ENCODE assay signal across 24 mouse cellular contexts in the genomic region with DNA sequence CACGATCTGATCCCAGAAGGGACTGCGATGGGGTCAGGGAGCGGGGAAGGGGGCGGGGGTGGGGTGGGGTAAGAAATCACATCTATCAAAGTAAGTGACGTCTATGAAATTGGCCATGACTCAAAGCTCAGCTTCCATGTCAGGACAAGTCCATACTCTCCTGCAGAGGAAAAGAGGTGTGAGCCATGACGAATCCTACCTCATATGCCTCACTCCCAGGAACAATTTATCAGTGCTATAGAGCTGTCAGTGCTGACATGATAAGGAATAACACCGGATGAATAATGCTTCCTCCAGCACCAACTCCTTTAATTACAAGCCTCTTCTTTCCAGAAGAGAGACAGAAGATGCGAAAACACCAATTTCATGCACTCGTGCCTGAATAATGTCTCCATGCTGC.
A peak's percentile ranks its signal among the peaks of the same experiment; 100 is the strongest.
DNase-seq lines count a peak whose midpoint lies in the region; ATAC-seq lines count a peak whose summit lies in the region.
"Had no signal": no experiment of that assay in that cellular context is flagged by ENCODE, and none has a peak within 500 bp of the region (broad histone marks: within the 10 kb centered on the region; RNA-seq: fewer than 3 reads in every experiment).

No protein-coding gene starts in this region.

- no peaks in the 10 kb centered on the region for H3K36me3 ChIP-seq in neural tube, embryonic 11.5 days (ENCODE audit: control insufficient read depth, insufficient read depth, low read length)
- H3K36me3 ChIP-seq: embryonic facial prominence, embryonic 15.5 days; heart, embryonic 15.5 days; intestine, embryonic 15.5 days; limb, embryonic 13.5 days; liver, embryonic 13.5 days; midbrain, embryonic 13.5 days had no signal

- WGBS in neural tube, embryonic 11.5 days: 60% methylated on average over 9 of the region's 9 CpGs

- peak; percentile 35 for DNase-seq in heart, adult 11 months
- DNase-seq in heart, postnatal 10 days: no peak
- peak; percentile 9 for DNase-seq in brain, adult 2 months (ENCODE audit: low read depth, low spot score)
- peak; percentile 2 for DNase-seq in embryo, embryonic 9.5 days (ENCODE audit: extremely low spot score)
- DNase-seq in neural tube, embryonic 11.5 days (ENCODE audit: low spot score): peak; percentile 14
- no peak for DNase-seq in gastrocnemius, postnatal 36 days
- DNase-seq in cerebellum, postnatal 14 days: no peak
- DNase-seq: adrenal gland, postnatal 14 days; cerebellum, adult 11 months; cerebellum, adult 9-11 months; forebrain, postnatal 0 days; heart, postnatal 4 days; kidney, adult 8-10 months; kidney, postnatal 14 days; liver, embryonic 13.5 days; lung, embryonic 14.5 days; thymus, adult 2 months; thymus, postnatal 4 days had no signal

- H3K4me2 ChIP-seq in neural tube, embryonic 11.5 days (ENCODE audit: low read depth): no peak overlapping the region
- H3K4me2 ChIP-seq: embryonic facial prominence, embryonic 15.5 days; heart, embryonic 15.5 days; intestine, embryonic 15.5 days; limb, embryonic 13.5 days; liver, embryonic 13.5 days; lung, embryonic 14.5 days; midbrain, embryonic 13.5 days had no signal

- no peak for ATAC-seq in neural tube, embryonic 11.5 days (ENCODE audit: insufficient read depth, low FRiP score, low TSS enrichment)
- ATAC-seq: forebrain, postnatal 0 days; intestine, embryonic 15.5 days; midbrain, embryonic 13.5 days had no signal

- no peaks in the 10 kb centered on the region for H3K9me3 ChIP-seq in neural tube, embryonic 11.5 days (ENCODE audit: control insufficient read depth, low read length)
- H3K9me3 ChIP-seq: embryonic facial prominence, embryonic 15.5 days; heart, embryonic 15.5 days; intestine, embryonic 15.5 days; limb, embryonic 13.5 days; liver, embryonic 13.5 days; midbrain, embryonic 13.5 days had no signal

- no peaks in the 10 kb centered on the region for H3K27me3 ChIP-seq in neural tube, embryonic 11.5 days (ENCODE audit: control insufficient read depth, insufficient read depth, low read length)
- H3K27me3 ChIP-seq: embryonic facial prominence, embryonic 15.5 days; heart, embryonic 15.5 days; intestine, embryonic 15.5 days; limb, embryonic 13.5 days; liver, embryonic 13.5 days; midbrain, embryonic 13.5 days had no signal

- H3K9ac ChIP-seq in neural tube, embryonic 11.5 days (ENCODE audit: low read length): no peak overlapping the region
- H3K9ac ChIP-seq: embryonic facial prominence, embryonic 15.5 days; forebrain, postnatal 0 days; heart, embryonic 15.5 days; intestine, embryonic 15.5 days; limb, embryonic 13.5 days; liver, embryonic 13.5 days; lung, embryonic 14.5 days; midbrain, embryonic 13.5 days had no signal

- H3K4me1 ChIP-seq in neural tube, embryonic 11.5 days (ENCODE audit: control insufficient read depth, insufficient read depth, low read length): no peaks in the 10 kb centered on the region
- H3K4me1 ChIP-seq: embryonic facial prominence, embryonic 15.5 days; heart, embryonic 15.5 days; intestine, embryonic 15.5 days; limb, embryonic 13.5 days; liver, embryonic 13.5 days; midbrain, embryonic 13.5 days had no signal

- no peak overlapping the region for H3K4me3 ChIP-seq in neural tube, embryonic 11.5 days (ENCODE audit: low read depth, low read length)
- H3K4me3 ChIP-seq: embryonic facial prominence, embryonic 15.5 days; heart, embryonic 15.5 days; intestine, embryonic 15.5 days; limb, embryonic 13.5 days; liver, embryonic 13.5 days; midbrain, embryonic 13.5 days had no signal

- intact Hi-C loops in heart, postnatal 10 days (cut with DNase I): no loop called here
- intact Hi-C loops in gastrocnemius, postnatal 36 days (cut with DNase I): no loop called here

- H3K27ac ChIP-seq in neural tube, embryonic 11.5 days (ENCODE audit: low read depth, low read length): no peak overlapping the region
- H3K27ac ChIP-seq: embryonic facial prominence, embryonic 15.5 days; heart, embryonic 15.5 days; intestine, embryonic 15.5 days; limb, embryonic 13.5 days; liver, embryonic 13.5 days; midbrain, embryonic 13.5 days; stomach, postnatal 0 days had no signal

Comparison
In these comparisons a context has a peak if more than half of its experiments do, and no peak if none do; other contexts are left out.
1. DNase-seq: peak in heart, adult 11 months (single experiment), brain, adult 2 months (single experiment), embryo, embryonic 9.5 days (single experiment) and neural tube, embryonic 11.5 days (single experiment); none in heart, postnatal 10 days (0 of 2), gastrocnemius, postnatal 36 days (0 of 2) and cerebellum, postnatal 14 days (0 of 2).